Mouse (Mus musculus) E14TG2a.4 (cell line): ENCODE data around the gene Itk.

ENCODE experiments used
- CTCF ChIP-seq: conservative IDR thresholded peaks from 2 replicates; pipeline ENCODE4 v1.5.1; 2014; ENCODE audit warnings: low read length
- NANOG ChIP-seq: IDR thresholded peaks from 2 replicates; pipeline ENCODE4 v1.6.1; 2014; ENCODE audit warnings: borderline replicate concordance, low read length, mixed read lengths
- POU5F1 ChIP-seq: IDR thresholded peaks from 2 replicates; pipeline ENCODE4 v1.6.1; 2014; ENCODE audit warnings: low read length, borderline replicate concordance

GRCm38 (mm10) chr11:46401555-46401954, 12.2 kb upstream of the Itk start:
- TF ChIP-seq CTCF (no peak), NANOG (no peak), POU5F1 (no peak)
